In the genomic region with DNA sequence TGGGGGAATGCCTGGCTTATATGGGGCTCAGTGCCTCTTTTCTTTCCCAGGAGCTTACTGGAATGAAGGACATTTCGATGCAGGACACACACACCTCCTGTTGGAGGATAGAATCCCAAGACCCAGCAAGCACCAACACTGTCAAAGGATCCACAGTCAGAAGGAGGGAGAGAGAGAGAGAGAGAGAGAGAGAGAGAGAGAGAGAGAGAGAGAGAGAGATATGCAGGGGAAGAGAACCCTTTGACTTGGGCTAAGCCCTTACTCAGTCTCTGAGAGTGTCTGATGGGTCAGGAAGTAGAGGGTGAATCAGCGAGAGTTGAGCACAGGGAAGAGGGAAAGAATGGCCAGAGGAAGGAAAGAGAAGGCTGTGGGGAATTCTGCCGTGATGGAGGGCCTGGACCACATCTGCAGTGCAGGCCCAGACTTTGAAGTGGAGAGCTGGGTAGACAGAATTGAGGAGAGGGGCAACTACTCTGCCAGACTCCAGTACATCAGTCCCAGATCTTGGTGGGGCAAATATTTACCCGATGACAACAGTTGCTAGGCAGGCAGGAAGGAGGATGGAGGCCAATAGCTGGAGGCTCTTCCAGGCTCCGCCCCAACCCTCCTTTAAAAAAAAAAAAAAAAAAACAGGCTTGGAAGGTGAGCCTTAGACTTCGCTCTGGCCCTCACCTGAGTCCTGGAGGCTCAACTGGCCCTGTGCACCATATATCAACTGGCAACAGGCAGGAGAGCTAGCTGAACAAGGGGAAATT, we compare ENCODE assay signal across 9 mouse cellular contexts. TPM values are rescaled to one million over a fixed set of nuclear protein-coding genes. Genes with fewer than 3 reads are reported as not detected.
A peak's percentile ranks its signal among the peaks of the same experiment; 100 is the strongest.
DNase-seq lines count a peak whose midpoint lies in the region; ATAC-seq and TF ChIP-seq lines count a peak whose summit lies in the region.
"Had no signal": no experiment of that assay in that cellular context is flagged by ENCODE, and none has a peak within 500 bp of the region (broad histone marks: within the 10 kb centered on the region; RNA-seq: fewer than 3 reads in every experiment).

No protein-coding gene starts in this region.

- no peaks in the 10 kb centered on the region for H3K9me3 ChIP-seq in forebrain, embryonic 11.5 days (ENCODE audit: control insufficient read depth, low read length)
- H3K9me3 ChIP-seq in forebrain, embryonic 15.5 days: no peaks in the 10 kb centered on the region
- no peaks in the 10 kb centered on the region for H3K9me3 ChIP-seq in embryonic facial prominence, embryonic 14.5 days (ENCODE audit: control insufficient read depth, low read length)
- H3K9me3 ChIP-seq in lung, embryonic 14.5 days (ENCODE audit: low read depth, low read length): no peaks in the 10 kb centered on the region

- WGBS in forebrain, embryonic 11.5 days: 43% methylated on average over 6 of the region's 6 CpGs
- WGBS in forebrain, embryonic 15.5 days: 42% methylated on average over 6 of the region's 6 CpGs
- WGBS in embryonic facial prominence, embryonic 14.5 days: 32% methylated on average over 6 of the region's 6 CpGs
- WGBS in lung, embryonic 14.5 days: 36% methylated on average over 6 of the region's 6 CpGs
- 66% methylated on average over 6 of the region's 6 CpGs for WGBS in cerebellum, adult 2 months

- H3K9ac ChIP-seq in forebrain, embryonic 11.5 days (ENCODE audit: low read length): peak overlapping the region; percentile 23; the same call in 1 of the 2 replicates
- H3K9ac ChIP-seq in forebrain, embryonic 15.5 days (replicated peaks): no peak overlapping the region; the same call in 1 of the 2 replicates
- H3K9ac ChIP-seq in embryonic facial prominence, embryonic 14.5 days (ENCODE audit: low read depth, low read length): 0 out of 2 replicates have a peak overlapping the region, but pooled peaks have one; percentile 26
- H3K9ac ChIP-seq in lung, embryonic 14.5 days: no peak overlapping the region

- TF ChIP-seq POLR2A in cerebellum, adult 2 months (IDR thresholded peaks at IDR 0.05; ENCODE audit: borderline replicate concordance, insufficient read depth, low read length): no peak

- H3K4me2 ChIP-seq in forebrain, embryonic 11.5 days (ENCODE audit: low read depth, low read length, severe bottlenecking): no peak overlapping the region
- H3K4me2 ChIP-seq in forebrain, embryonic 15.5 days (replicated peaks): no peak overlapping the region
- H3K4me2 ChIP-seq in embryonic facial prominence, embryonic 14.5 days (ENCODE audit: low read depth, low read length): peak overlapping the region; percentile 31
- H3K4me2 ChIP-seq in lung, embryonic 14.5 days: 0 out of 2 replicates have a peak overlapping the region, but pooled peaks have one; percentile 7

- H3K36me3 ChIP-seq in forebrain, embryonic 11.5 days (ENCODE audit: control insufficient read depth, insufficient read depth, low read length): no peaks in the 10 kb centered on the region
- H3K36me3 ChIP-seq in forebrain, embryonic 15.5 days: no peaks in the 10 kb centered on the region
- no peaks in the 10 kb centered on the region for H3K36me3 ChIP-seq in embryonic facial prominence, embryonic 14.5 days (ENCODE audit: control insufficient read depth, insufficient read depth, low read length)
- no peaks in the 10 kb centered on the region for H3K36me3 ChIP-seq in lung, embryonic 14.5 days (ENCODE audit: insufficient read depth)

- H3K4me3 ChIP-seq in forebrain, embryonic 11.5 days (ENCODE audit: low read depth, low read length): no peak overlapping the region
- H3K4me3 ChIP-seq in forebrain, embryonic 15.5 days: no peak overlapping the region
- H3K4me3 ChIP-seq in embryonic facial prominence, embryonic 14.5 days (ENCODE audit: low read depth, low read length): no peak overlapping the region
- no peak overlapping the region for H3K4me3 ChIP-seq in lung, embryonic 14.5 days (ENCODE audit: low read depth, low read length)
- H3K4me3 ChIP-seq in cerebellum, adult 2 months (replicated peaks; ENCODE audit: insufficient read depth, low read depth, low read length): no peak overlapping the region

- peaks cover 27% of the 10 kb centered on the region for H3K4me1 ChIP-seq in forebrain, embryonic 11.5 days (replicated peaks; ENCODE audit: control insufficient read depth, insufficient read depth, low read length)
- peaks cover 35% of the 10 kb centered on the region for H3K4me1 ChIP-seq in forebrain, embryonic 15.5 days
- peaks cover 52% of the 10 kb centered on the region for H3K4me1 ChIP-seq in embryonic facial prominence, embryonic 14.5 days (ENCODE audit: control insufficient read depth, insufficient read depth, low read length)
- H3K4me1 ChIP-seq in lung, embryonic 14.5 days (ENCODE audit: insufficient read depth): peaks cover 28% of the 10 kb centered on the region
- H3K4me1 ChIP-seq in cerebellum, adult 2 months (ENCODE audit: control insufficient read depth, insufficient read depth, low read length): peaks cover 3% of the 10 kb centered on the region; the same call in 1 of the 2 replicates

- ATAC-seq in forebrain, embryonic 11.5 days (replicated peaks; ENCODE audit: low FRiP score): no peak
- no peak for ATAC-seq in forebrain, embryonic 15.5 days (replicated peaks)
- ATAC-seq in embryonic facial prominence, embryonic 14.5 days (ENCODE audit: low read depth): no peak
- ATAC-seq in lung, embryonic 14.5 days (ENCODE audit: insufficient read depth): no peak

- no peak for DNase-seq in forebrain, embryonic 11.5 days (ENCODE audit: low spot score)
- peak; percentile 79 for DNase-seq in 3134 (ENCODE audit: extremely low read depth, insufficient read length, low spot score)
- DNase-seq in embryonic facial prominence, embryonic 14.5 days (ENCODE audit: low spot score): peak; percentile 62
- DNase-seq in lung, embryonic 14.5 days: peak; percentile 51
- DNase-seq in urinary bladder, postnatal 14 days (ENCODE audit: low spot score): no peak
- DNase-seq in frontal cortex, postnatal 36 days (ENCODE audit: low spot score in 2 of 2): no peak
- no peak for DNase-seq in cerebellum, adult 2 months
- DNase-seq: cerebellum, adult 11 months had no signal

- no peak for TF ChIP-seq CTCF in lung, embryonic 14.5 days (IDR thresholded peaks at IDR 0.05; ENCODE audit: low read depth)
- no peak for TF ChIP-seq CTCF in cerebellum, adult 2 months (IDR thresholded peaks at IDR 0.05; ENCODE audit: borderline replicate concordance, insufficient read depth, low read depth, low read length)

- no peak overlapping the region for H3K27ac ChIP-seq in forebrain, embryonic 11.5 days (ENCODE audit: low read depth, low read length)
- no peak overlapping the region for H3K27ac ChIP-seq in forebrain, embryonic 15.5 days (replicated peaks)
- peak overlapping the region; percentile 86 for H3K27ac ChIP-seq in embryonic facial prominence, embryonic 14.5 days (replicated peaks; ENCODE audit: low read depth, low read length)
- peak overlapping the region; percentile 55; the same call in 1 of the 2 replicates for H3K27ac ChIP-seq in lung, embryonic 14.5 days (ENCODE audit: low read depth)
- no peak overlapping the region for H3K27ac ChIP-seq in cerebellum, adult 2 months (ENCODE audit: insufficient read depth, low read length)

- no peaks in the 10 kb centered on the region for H3K27me3 ChIP-seq in forebrain, embryonic 11.5 days (ENCODE audit: control insufficient read depth, insufficient read depth, low read length)
- H3K27me3 ChIP-seq in forebrain, embryonic 15.5 days: no peaks in the 10 kb centered on the region
- no peaks in the 10 kb centered on the region for H3K27me3 ChIP-seq in embryonic facial prominence, embryonic 14.5 days (replicated peaks; ENCODE audit: control insufficient read depth, insufficient read depth, low read length)
- no peaks in the 10 kb centered on the region for H3K27me3 ChIP-seq in lung, embryonic 14.5 days (ENCODE audit: insufficient read depth, low read length)
- no peaks in the 10 kb centered on the region for H3K27me3 ChIP-seq in cerebellum, adult 2 months (ENCODE audit: control insufficient read depth, insufficient read depth, low read length)

RNA-seq across cellular contexts. Expression of a gene that starts 2.6 kb away (rescaled TPM):
- polyA plus RNA-seq in forebrain, embryonic 11.5 days (2014; fragmentation: Nextera tagmentation; extraction: Ambion mirVana): 19.4 and 20.4 TPM in 2 replicates
- polyA plus RNA-seq in forebrain, embryonic 15.5 days (2015; fragmentation: Nextera tagmentation; extraction: Ambion mirVana): 23.4 and 27.5 TPM in 2 replicates
- 426 and 482 TPM in 2 replicates for polyA plus RNA-seq in embryonic facial prominence, embryonic 14.5 days (2014; fragmentation: Nextera tagmentation; extraction: Ambion mirVana)
- 70.0 TPM in 2 replicates for polyA plus RNA-seq in lung, embryonic 14.5 days (2014; fragmentation: Nextera tagmentation; extraction: Ambion mirVana)
- 51.4 and 57.1 TPM in 2 replicates for polyA plus RNA-seq in cerebellum, adult 2 months (2012; rRNA removed)

RNA-seq across cellular contexts. Expression of a gene that starts 19.9 kb away (rescaled TPM):
- 44.4 and 46.2 TPM in 2 replicates for polyA plus RNA-seq in forebrain, embryonic 11.5 days (2014; fragmentation: Nextera tagmentation; extraction: Ambion mirVana)
- 50.6 and 55.6 TPM in 2 replicates for polyA plus RNA-seq in forebrain, embryonic 15.5 days (2015; fragmentation: Nextera tagmentation; extraction: Ambion mirVana)
- polyA plus RNA-seq in embryonic facial prominence, embryonic 14.5 days (2014; fragmentation: Nextera tagmentation; extraction: Ambion mirVana): 21.5 and 24.7 TPM in 2 replicates
- polyA plus RNA-seq in lung, embryonic 14.5 days (2014; fragmentation: Nextera tagmentation; extraction: Ambion mirVana): 25.0 and 25.4 TPM in 2 replicates
- 1.2 and 1.3 TPM in 2 replicates for polyA plus RNA-seq in cerebellum, adult 2 months (2012; rRNA removed)

RNA-seq across cellular contexts. Expression of a gene that starts 35.8 kb away (rescaled TPM):
- polyA plus RNA-seq in forebrain, embryonic 11.5 days (2014; fragmentation: Nextera tagmentation; extraction: Ambion mirVana): 0.43 and 1.1 TPM in 2 replicates
- 0.15 and 0.28 TPM in 2 replicates for polyA plus RNA-seq in forebrain, embryonic 15.5 days (2015; fragmentation: Nextera tagmentation; extraction: Ambion mirVana)
- 33.8 and 38.0 TPM in 2 replicates for polyA plus RNA-seq in embryonic facial prominence, embryonic 14.5 days (2014; fragmentation: Nextera tagmentation; extraction: Ambion mirVana)
- polyA plus RNA-seq in lung, embryonic 14.5 days (2014; fragmentation: Nextera tagmentation; extraction: Ambion mirVana): 21.3 and 22.1 TPM in 2 replicates
- 0.46 and 1.4 TPM in 2 replicates for polyA plus RNA-seq in cerebellum, adult 2 months (2012; rRNA removed)

RNA-seq across cellular contexts. Expression of a gene that starts 40.6 kb away (rescaled TPM):
- polyA plus RNA-seq in forebrain, embryonic 11.5 days (2014; fragmentation: Nextera tagmentation; extraction: Ambion mirVana): 89.3 and 96.0 TPM in 2 replicates
- 169 and 187 TPM in 2 replicates for polyA plus RNA-seq in forebrain, embryonic 15.5 days (2015; fragmentation: Nextera tagmentation; extraction: Ambion mirVana)
- polyA plus RNA-seq in embryonic facial prominence, embryonic 14.5 days (2014; fragmentation: Nextera tagmentation; extraction: Ambion mirVana): 97.9 and 107 TPM in 2 replicates
- 77.6 and 93.9 TPM in 2 replicates for polyA plus RNA-seq in lung, embryonic 14.5 days (2014; fragmentation: Nextera tagmentation; extraction: Ambion mirVana)
- polyA plus RNA-seq in cerebellum, adult 2 months (2012; rRNA removed): 143 and 159 TPM in 2 replicates

RNA-seq across cellular contexts. Expression of a gene that starts 41.2 kb away (rescaled TPM):
- polyA plus RNA-seq in forebrain, embryonic 11.5 days (2014; fragmentation: Nextera tagmentation; extraction: Ambion mirVana): 89.2 and 95.0 TPM in 2 replicates
- 45.8 and 47.6 TPM in 2 replicates for polyA plus RNA-seq in forebrain, embryonic 15.5 days (2015; fragmentation: Nextera tagmentation; extraction: Ambion mirVana)
- polyA plus RNA-seq in embryonic facial prominence, embryonic 14.5 days (2014; fragmentation: Nextera tagmentation; extraction: Ambion mirVana): 46.3 and 50.0 TPM in 2 replicates
- 64.9 and 68.5 TPM in 2 replicates for polyA plus RNA-seq in lung, embryonic 14.5 days (2014; fragmentation: Nextera tagmentation; extraction: Ambion mirVana)
- polyA plus RNA-seq in cerebellum, adult 2 months (2012; rRNA removed): 86.4 and 87.3 TPM in 2 replicates

Comparison
In these comparisons a context has a peak if more than half of its experiments do, and no peak if none do; other contexts are left out.
1. H3K9ac ChIP-seq: peak in forebrain, embryonic 11.5 days (single experiment) and embryonic facial prominence, embryonic 14.5 days (single experiment); none in forebrain, embryonic 15.5 days (single experiment) and lung, embryonic 14.5 days (single experiment).
2. DNase-seq: peak in 3134 (single experiment), embryonic facial prominence, embryonic 14.5 days (single experiment) and lung, embryonic 14.5 days (single experiment); none in forebrain, embryonic 11.5 days (single experiment), urinary bladder, postnatal 14 days (single experiment), frontal cortex, postnatal 36 days (0 of 2) and cerebellum, adult 2 months (0 of 2).
3. H3K27ac ChIP-seq: peak in embryonic facial prominence, embryonic 14.5 days (single experiment) and lung, embryonic 14.5 days (single experiment); none in forebrain, embryonic 11.5 days (single experiment), forebrain, embryonic 15.5 days (single experiment) and cerebellum, adult 2 months (single experiment).
4. H3K4me2 ChIP-seq: peak in embryonic facial prominence, embryonic 14.5 days (single experiment) and lung, embryonic 14.5 days (single experiment); none in forebrain, embryonic 11.5 days (single experiment) and forebrain, embryonic 15.5 days (single experiment).